Mouse (Mus musculus) heart, adult 2 months (tissue): Measurements from ENCODE around the gene Syde1.

ENCODE experiments used
- CTCF ChIP-seq: fragments of 200-600 bp; IDR thresholded peaks from 2 replicates; pipeline ENCODE4 v1.8.1; 2022; ENCODE audit warnings: antibody characterized with exemption, mild to moderate bottlenecking, moderate library complexity
- EP300 ChIP-seq: fragments of 200-500 bp; IDR thresholded peaks from 2 replicates; pipeline ENCODE4 v1.6.1; 2011; ENCODE audit warnings: low read depth, low read length, control low read depth; ENCODE audit not compliant: insufficient read depth
- POLR2A ChIP-seq: fragments of 200-500 bp; IDR thresholded peaks from 2 replicates; pipeline ENCODE4 v1.6.1; 2011; ENCODE audit warnings: mild to moderate bottlenecking, low read depth, low read length, control low read depth; ENCODE audit not compliant: insufficient read depth

DNA sequence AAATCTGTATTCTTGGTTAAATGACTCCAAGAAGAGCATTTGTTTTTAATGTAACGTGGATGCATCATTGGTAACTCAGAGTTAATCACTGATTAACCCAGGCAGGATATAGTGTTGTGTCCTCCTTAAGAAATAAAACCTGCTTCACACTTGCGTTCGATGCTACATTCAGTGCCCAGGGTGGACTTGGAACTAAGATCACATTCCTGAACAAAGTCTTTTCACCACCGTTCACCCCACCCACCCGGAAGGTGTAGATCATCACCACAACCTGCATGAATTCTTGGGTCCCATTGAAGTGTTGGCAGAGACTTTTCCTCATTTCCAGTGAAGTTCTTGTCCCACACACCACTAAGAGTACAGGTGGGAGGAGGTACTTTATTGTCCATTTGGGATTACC is 2.0 kb upstream of the Syde1 start:
- TF ChIP-seq CTCF, result no peak
- TF ChIP-seq EP300, result no peak
- no peak for TF ChIP-seq POLR2A
